Mouse (Mus musculus) mature B cell (primary cell): ENCODE measurements at regions not wholly inside any gene's neighbourhood (a gene's known extent, or its start where the extent isn't known, plus 50 kb on each side); places are given as distances from the start of the nearest gene placed in this dataset.

Source experiments
- in situ Hi-C: fragments of 300-500 bp; cut with MboI; formaldehyde crosslinking; loops from 2 replicates; pipeline ENCODE4 v1.14.3; 2019

DNA sequence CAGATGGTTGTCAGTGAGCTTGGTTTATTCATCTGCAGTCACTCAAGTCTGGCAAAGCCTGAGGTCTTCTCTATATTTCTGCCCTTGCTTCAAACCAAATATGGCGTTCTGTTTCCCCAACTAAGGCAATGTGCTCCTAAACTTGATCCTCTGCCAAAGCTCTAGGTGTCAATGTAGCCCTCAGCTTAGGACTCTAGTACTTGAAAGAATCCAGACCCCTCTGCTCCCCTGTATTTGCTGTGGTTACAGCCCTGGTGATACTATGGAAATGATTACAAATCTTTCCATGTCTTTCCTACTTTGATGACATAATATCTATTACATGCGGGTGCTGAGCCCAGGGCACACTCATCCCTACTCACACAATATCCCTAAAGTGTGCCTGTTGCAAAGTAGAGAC, 672.9 kb upstream of the Tbl1xr1 start:
- in situ Hi-C loops = no loop called here

DNA sequence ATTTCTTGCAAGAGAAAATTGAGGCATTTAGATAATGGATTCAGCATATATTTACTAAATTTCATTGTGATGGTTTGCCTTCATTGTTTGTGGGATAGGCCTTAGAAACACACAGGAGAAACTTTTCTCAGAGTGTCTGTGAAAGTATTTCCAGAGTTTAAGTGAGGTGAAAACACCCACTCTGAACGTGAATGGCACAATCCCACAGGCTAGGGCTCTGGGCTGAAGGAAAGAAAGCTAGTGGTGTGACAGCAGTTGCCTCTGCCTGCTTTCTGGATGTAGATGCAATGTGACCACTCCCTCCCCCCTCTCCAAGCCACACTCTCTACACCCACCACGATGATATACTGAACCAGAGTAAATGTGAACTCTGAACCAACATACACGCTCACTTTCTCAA, 672.4 kb upstream of the Tbl1xr1 start:
- in situ Hi-C loops = no loop called here

GRCm38 (mm10) chr3:21407077-21407476, 669.4 kb upstream of the Tbl1xr1 start:
- in situ Hi-C loops = no loop called here

DNA sequence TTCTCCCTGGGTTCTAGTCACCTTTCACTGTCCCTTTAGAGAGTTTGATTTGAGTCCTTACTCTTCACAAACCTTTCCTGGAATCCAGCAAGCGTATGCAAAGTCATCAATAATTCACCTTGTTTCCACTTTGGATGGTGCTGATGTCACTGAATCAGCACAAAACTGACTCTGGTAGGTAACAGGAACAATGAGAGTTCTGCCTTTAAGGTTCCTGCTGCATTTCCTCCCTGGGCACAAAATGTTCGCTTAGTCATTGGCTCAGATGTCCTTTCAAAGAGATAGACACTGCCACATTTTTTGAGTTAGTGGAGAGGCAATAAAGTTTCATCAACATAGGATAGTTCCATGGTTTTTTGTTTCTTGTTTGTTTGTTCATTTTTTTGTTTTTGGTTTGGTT, 664.4 kb upstream of the Tbl1xr1 start:
- in situ Hi-C loops = no loop called here

GRCm38 (mm10) chr3:21423139-21423538, 653.3 kb upstream of the Tbl1xr1 start:
- in situ Hi-C loops = no loop called here

DNA sequence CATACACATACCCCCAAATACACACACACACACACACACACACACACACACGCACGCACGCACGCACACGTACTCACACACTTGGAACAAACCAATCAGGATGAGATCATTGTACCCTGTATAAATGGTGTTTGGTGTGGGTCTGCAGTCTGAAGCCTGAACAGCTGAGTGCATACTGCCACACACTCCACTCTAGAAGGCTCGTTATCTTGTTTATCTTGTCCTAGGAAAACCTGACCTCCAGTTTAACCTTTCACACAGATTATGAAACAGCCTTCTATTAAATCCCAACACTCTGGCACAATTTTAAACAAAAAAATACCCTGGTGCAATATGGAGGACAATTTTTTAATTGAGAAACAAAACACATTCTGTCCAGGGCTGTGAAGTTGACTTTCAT, 649.9 kb upstream of the Tbl1xr1 start:
- in situ Hi-C loops = no loop called here

GRCm38 (mm10) chr3:21427408-21428031, 648.9 kb upstream of the Tbl1xr1 start:
- in situ Hi-C loops = no loop called here

DNA sequence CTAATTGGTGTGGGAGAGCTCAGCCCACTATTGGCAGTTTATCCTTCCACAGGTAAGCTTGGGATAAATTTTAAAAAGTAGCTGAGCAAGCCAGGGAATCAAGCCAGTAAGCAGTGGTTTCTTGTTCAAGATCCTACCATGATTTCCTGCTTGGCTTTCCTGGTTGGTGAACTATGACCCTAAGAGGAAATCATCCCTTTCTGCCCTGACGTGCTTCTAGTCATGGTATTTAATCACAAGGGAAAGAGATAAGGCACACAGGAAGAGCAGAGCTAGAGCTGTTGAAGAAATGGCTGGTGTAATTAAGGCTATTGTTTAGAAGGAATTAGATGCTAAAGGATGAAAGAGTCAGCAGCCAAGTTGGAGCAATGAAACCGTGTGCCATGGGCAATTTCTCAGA, 648.3 kb upstream of the Tbl1xr1 start:
- in situ Hi-C loops = no loop called here

DNA sequence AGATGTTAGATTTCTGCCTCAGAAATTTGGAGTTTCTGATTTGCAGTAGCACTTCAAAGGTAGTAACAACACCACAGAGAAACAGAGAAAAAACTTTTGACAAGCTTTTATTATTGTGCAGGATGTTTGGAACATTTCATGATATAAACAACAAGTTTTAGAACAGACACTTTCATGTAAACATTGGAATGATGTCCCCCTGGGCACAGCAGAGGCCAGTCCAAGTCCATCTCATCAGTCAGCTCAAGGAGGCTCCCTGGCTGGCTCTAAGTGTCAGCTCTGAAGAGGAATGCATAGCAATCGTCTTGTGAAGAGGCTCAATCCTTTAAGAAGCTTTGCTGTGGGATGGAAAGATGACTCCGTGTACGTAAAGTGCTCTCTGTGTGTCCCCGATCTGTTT, 612.2 kb upstream of the Tbl1xr1 start:
- in situ Hi-C loops = no loop called here

DNA sequence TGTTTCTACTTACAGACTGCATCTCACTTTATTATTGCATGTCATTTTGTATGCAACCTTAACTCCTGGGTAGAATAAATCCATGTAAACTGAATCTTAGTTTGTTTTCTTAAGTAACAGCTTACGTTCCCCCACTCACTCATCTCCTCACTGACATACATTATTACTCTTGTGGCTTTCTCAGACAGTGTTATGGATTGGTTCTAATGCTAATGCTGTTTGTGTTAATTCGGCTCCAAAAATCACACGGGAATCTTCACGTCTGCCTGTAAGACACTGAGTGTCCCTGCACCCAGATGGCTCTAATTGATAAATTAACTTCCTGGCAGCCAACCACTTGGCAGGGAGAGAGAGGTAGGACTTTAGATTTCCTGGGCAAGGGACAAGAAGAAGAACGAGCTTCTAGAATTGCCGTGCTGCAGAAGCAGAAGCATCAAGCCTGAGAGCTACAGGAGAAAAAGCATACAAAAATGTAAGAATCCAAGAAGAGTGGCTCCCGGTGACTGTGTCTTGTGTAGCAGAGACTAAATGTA, 610.3 kb upstream of the Tbl1xr1 start:
- in situ Hi-C loops = no loop called here

DNA sequence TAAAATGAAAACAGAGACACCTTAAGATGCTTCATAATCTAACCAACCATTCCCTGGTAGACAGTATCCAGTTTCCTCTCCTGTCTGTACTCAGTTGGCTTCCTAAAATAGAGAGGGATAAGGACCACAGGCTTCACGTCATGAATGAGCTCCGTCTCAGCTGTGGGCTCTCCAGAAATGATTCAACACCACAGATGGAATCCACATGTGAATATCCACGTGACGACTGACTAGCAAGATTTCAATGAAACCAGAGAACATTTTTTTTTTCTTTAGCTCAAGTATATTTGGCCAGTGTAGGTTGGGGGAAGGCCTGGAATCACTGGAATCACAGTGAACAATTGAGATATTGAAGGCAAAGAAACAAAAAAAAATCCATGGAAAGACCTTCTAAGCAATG, 599.1 kb upstream of the Tbl1xr1 start:
- in situ Hi-C loops = no loop called here

GRCm38 (mm10) chr3:21479021-21479795, 597.2 kb upstream of the Tbl1xr1 start:
- in situ Hi-C loops = no loop called here

DNA sequence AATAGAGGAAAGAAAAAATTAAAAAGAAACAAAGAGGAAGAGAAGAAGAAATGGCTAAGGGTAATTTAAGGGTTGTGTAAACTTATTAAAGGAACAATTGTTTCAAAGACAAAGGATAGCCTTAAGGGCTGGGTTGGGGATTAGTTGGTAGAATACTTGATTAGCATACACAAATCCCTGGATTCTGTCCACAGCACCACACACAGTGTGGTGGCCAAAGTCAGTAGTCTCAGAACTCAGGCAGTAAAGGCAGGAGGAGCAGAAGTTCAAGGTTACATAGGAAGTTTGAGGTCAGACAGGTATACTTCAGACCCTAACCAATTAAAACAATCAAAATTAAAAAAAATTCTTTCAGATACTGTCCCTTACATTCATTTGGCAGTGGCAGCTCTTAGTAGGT, 596.6 kb upstream of the Tbl1xr1 start:
- in situ Hi-C loops = no loop called here

- in situ Hi-C loops = no loop called here
Observed at GRCm38 (mm10) chr3:21484052-21484451, 592.4 kb upstream of the Tbl1xr1 start.

DNA sequence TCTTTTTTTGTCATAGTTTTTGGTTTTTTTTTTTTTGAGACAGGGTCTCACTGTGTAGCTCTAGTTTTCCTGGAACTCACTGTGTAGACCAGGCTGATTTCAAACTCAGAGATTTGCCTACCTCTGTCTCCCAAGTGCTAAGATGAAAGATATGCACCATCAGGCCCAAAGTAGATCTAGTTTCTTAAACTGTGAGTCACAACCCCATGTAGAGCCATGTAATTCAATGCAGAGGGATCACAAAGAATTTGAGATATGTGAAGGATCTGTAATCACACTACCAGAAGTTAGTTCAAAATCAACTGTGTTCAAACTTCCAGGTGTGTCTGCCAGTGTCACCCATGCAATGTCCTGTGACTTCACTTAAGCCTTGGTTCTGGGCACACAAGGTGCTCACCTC, 591.0 kb upstream of the Tbl1xr1 start:
- in situ Hi-C loops = no loop called here

GRCm38 (mm10) chr3:21489547-21489946, 586.9 kb upstream of the Tbl1xr1 start:
- in situ Hi-C loops = no loop called here

GRCm38 (mm10) chr3:21492413-21492812, 584.0 kb upstream of the Tbl1xr1 start:
- in situ Hi-C loops = no loop called here

DNA sequence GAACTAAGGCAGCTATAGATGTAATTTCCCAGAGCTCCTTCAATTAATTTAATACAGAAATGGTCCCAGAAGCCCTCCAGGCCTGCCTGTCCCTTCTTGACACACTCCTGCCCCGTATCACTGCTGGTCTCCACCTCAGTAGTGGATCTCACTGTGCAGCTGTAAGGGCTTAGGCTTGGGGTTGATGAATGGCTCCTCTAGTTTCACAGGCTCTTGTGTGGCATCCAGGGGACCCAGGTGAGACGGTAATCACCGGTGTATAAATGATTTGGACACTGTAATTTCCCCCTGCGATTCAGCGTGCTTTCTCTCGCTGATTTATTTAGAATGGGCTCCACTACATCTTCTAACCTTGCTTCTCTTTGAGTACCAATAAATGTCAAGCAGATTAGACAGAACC, 583.1 kb upstream of the Tbl1xr1 start:
- in situ Hi-C loops = no loop called here

DNA sequence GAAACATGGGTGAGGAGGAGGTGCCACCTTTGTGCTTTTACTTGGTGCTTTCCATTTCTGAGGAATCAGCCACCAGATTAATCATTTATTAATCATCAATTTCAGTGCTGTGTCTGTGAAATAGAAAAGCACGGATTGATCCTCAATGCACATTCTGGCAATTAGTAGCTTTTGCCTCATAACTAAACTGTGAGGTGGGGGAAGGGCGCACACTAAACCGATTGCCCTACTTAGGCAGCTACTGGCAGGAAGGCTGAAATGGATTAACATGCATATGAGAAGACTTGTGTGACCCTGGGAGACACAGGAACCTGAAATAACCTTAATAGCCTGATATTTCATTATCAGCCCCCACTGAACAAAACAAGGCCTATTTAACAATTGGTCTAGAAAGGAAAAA, 581.5 kb upstream of the Tbl1xr1 start:
- in situ Hi-C loops = no loop called here

- in situ Hi-C loops = no loop called here
Observed at GRCm38 (mm10) chr3:21495651-21496050, 580.8 kb upstream of the Tbl1xr1 start.

DNA sequence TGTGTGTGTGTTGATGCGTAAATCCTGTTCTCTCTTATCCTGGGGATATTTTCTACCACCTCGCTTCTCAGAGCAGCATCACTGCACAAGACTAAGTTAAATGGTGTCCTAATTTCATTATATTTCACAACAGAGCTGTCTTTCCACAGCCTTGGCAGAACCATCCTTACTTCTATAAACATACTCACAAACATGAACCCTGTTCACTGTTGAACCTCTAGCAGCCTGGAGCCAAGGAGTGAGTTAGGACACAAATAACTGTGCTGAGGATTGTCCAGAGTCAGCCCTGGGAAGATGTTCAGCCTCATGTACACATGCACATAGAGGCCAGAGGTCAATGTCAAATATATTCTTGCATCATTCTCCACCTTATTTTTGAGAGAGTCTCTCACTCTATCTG, 580.3 kb upstream of the Tbl1xr1 start:
- in situ Hi-C loops = no loop called here

- in situ Hi-C loops = no loop called here
Observed at GRCm38 (mm10) chr3:21497011-21497410, 579.4 kb upstream of the Tbl1xr1 start.

DNA sequence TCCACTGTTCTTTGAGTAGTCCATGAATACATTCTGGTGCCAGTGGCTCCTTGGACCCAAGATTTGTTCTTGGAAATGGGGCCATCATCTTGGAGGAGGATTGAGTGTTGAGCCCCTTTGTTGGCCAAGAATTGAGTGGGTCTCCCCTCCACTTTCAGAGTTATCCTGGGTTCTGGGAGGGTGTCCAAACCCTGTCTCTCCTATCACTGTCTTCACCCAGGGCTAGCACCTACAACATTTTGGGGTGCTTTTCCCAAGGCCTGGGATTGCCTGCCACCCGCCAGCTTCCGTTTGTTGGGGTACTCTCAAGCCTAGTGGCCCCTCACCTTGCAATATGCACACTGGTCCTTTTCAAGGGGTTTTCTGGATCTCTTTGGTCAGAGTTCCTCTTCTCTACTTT, 568.8 kb upstream of the Tbl1xr1 start:
- in situ Hi-C loops = no loop called here

- in situ Hi-C loops = no loop called here
Observed at GRCm38 (mm10) chr3:21512081-21512480, 564.4 kb upstream of the Tbl1xr1 start.
